In the genomic region with DNA sequence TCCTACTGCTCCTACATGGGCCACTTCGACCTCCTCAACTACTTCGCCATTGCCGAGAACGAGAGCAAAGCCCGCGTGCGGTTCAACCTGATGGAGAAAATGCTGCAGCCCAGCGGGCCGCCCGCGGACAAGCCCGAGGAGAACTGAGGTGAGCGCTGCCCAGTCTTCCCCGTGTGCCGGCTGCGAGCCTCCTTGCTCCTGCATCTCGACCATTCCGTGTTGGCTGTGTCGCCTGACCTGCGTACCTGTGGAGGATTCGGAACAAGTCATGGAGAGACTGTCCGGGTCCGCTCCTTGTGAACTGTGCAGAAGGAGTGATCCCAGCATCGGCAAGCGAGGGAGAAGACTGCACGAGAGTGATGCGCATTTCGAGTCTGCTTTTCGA, we compare ENCODE assay signal across 8 mouse cellular contexts. TPM values are rescaled to one million over a fixed set of nuclear protein-coding genes. Genes with fewer than 3 reads are reported as not detected.
A peak's percentile ranks its signal among the peaks of the same experiment; 100 is the strongest.
DNase-seq lines count a peak whose midpoint lies in the region; ATAC-seq and TF ChIP-seq lines count a peak whose summit lies in the region.

No protein-coding gene starts in this region.

- WGBS in embryonic facial prominence, embryonic 15.5 days, result 1% methylated on average over 29 of the region's 29 CpGs
- under 1% methylated on average over 29 of the region's 29 CpGs for WGBS in intestine, postnatal 0 days

- H3K79me2 ChIP-seq in myocyte (ENCODE audit: control insufficient read depth, insufficient read depth), result peaks cover 15% of the 10 kb centered on the region

- H3K9ac ChIP-seq in embryonic facial prominence, embryonic 15.5 days, result peak overlapping the region; percentile 81
- peak overlapping the region; percentile 72 for H3K9ac ChIP-seq in intestine, postnatal 0 days (ENCODE audit: low read depth, low read length)

- peaks cover 12% of the 10 kb centered on the region for H3K4me1 ChIP-seq in embryonic facial prominence, embryonic 15.5 days
- H3K4me1 ChIP-seq in intestine, postnatal 0 days (replicated peaks; ENCODE audit: control insufficient read depth, insufficient read depth, low read length), result no peaks in the 10 kb centered on the region

- H3K9me3 ChIP-seq in embryonic facial prominence, embryonic 15.5 days (replicated peaks), result no peaks in the 10 kb centered on the region
- H3K9me3 ChIP-seq in intestine, postnatal 0 days (ENCODE audit: control insufficient read depth), result no peaks in the 10 kb centered on the region

- peak overlapping the region; percentile 40 for H3ac ChIP-seq in myocyte (ENCODE audit: control insufficient read depth, insufficient read length)

- peak overlapping the region; percentile 87 for H3K4me2 ChIP-seq in embryonic facial prominence, embryonic 15.5 days (replicated peaks)
- peak overlapping the region; percentile 70 for H3K4me2 ChIP-seq in intestine, postnatal 0 days (replicated peaks; ENCODE audit: low read depth)
- H3K4me2 ChIP-seq in myocyte (ENCODE audit: low read depth), result peak overlapping the region; percentile 96

- ATAC-seq in embryonic facial prominence, embryonic 15.5 days (ENCODE audit: insufficient number of reproducible peaks, low FRiP score, low TSS enrichment, low read depth), result no peak
- ATAC-seq in intestine, postnatal 0 days, result peak; percentile 29

- no peak for TF ChIP-seq POLR2A in myocyte (IDR thresholded peaks at IDR 0.05; ENCODE audit: insufficient read length, low read depth)

- no peaks in the 10 kb centered on the region for H3K27me3 ChIP-seq in embryonic facial prominence, embryonic 15.5 days
- no peaks in the 10 kb centered on the region for H3K27me3 ChIP-seq in intestine, postnatal 0 days (replicated peaks; ENCODE audit: control insufficient read depth, insufficient read depth, low read length)
- no peaks in the 10 kb centered on the region for H3K27me3 ChIP-seq in myocyte (ENCODE audit: control insufficient read depth, insufficient read depth, insufficient read length)

- peak overlapping the region; percentile 77 for H3K4me3 ChIP-seq in embryonic facial prominence, embryonic 15.5 days (replicated peaks)
- peak overlapping the region; percentile 86 for H3K4me3 ChIP-seq in intestine, postnatal 0 days (ENCODE audit: low read depth, low read length)
- peak overlapping the region; percentile 74 for H3K4me3 ChIP-seq in myocyte

- TF ChIP-seq CTCF in intestine, postnatal 0 days (IDR thresholded peaks at IDR 0.05; ENCODE audit: low read depth), result no peak

- intact Hi-C loops in left cerebral cortex, postnatal 4 days (cut with DNase I), result no loop called here
- intact Hi-C loops in left cerebral cortex, postnatal 25 days (cut with DNase I), result loop anchor here (5.0 kb wide), 1 partner anchor 86 kb away; no protein-coding TSS in a partner anchor

- H3K36me3 ChIP-seq in embryonic facial prominence, embryonic 15.5 days, result no peaks in the 10 kb centered on the region; the same call in 1 of the 2 replicates
- H3K36me3 ChIP-seq in intestine, postnatal 0 days (ENCODE audit: control insufficient read depth, insufficient read depth), result no peaks in the 10 kb centered on the region
- no peaks in the 10 kb centered on the region for H3K36me3 ChIP-seq in myocyte (ENCODE audit: control insufficient read depth, insufficient read depth)

- H3K27ac ChIP-seq in embryonic facial prominence, embryonic 15.5 days (replicated peaks), result peak overlapping the region; percentile 76
- H3K27ac ChIP-seq in intestine, postnatal 0 days (ENCODE audit: low read depth, low read length), result peak overlapping the region; percentile 15; the same call in 1 of the 2 replicates

- peak; percentile 14 for DNase-seq in left cerebral cortex, adult 11 months (ENCODE audit: low spot score)
- DNase-seq in left cerebral cortex, postnatal 4 days, result no peak
- DNase-seq in left cerebral cortex, postnatal 25 days (ENCODE audit: low spot score in 2 of 2), result no peak
- no peak for DNase-seq in frontal cortex, postnatal 14 days (ENCODE audit: low spot score in 2 of 2)
- DNase-seq in layer of hippocampus, postnatal 10 days (ENCODE audit: low spot score in 2 of 2), result no peak

TF ChIP-seq in myocyte, 11 proteins besides CTCF, POLR2A, EP300 and RAD21:
- TF ChIP-seq MYOG (IDR thresholded peaks at IDR 0.05; ENCODE audit: control insufficient read depth in 1 of 3, insufficient read depth in 1 of 3, insufficient read length in 2 of 3, low read depth in 2 of 3) (no peak), POLR2AphosphoS2 (IDR thresholded peaks at IDR 0.05; ENCODE audit: insufficient read length, low read depth) (no peak), TCF3 (IDR thresholded peaks at IDR 0.05; ENCODE audit: insufficient read length, low read depth) (no peak), REST (IDR thresholded peaks at IDR 0.05; ENCODE audit: insufficient read depth, insufficient read length) (no peak), CEBPB (IDR thresholded peaks at IDR 0.05; ENCODE audit: insufficient read depth, poor library complexity, severe bottlenecking) (no peak), MAX (IDR thresholded peaks at IDR 0.05; ENCODE audit: low read depth) (no peak), USF1 (IDR thresholded peaks at IDR 0.05; ENCODE audit: low read depth) (no peak)

RNA-seq across cellular contexts. Expression of a gene that starts 3.6 kb away (rescaled TPM):
- total RNA-seq in left cerebral cortex, postnatal 4 days (2021), result 1 to 10 TPM; 8.6 to 9.3 TPM
- polyA plus RNA-seq in embryonic facial prominence, embryonic 15.5 days (2015; fragmentation: Nextera tagmentation; extraction: Ambion mirVana), result 35.0 and 35.4 TPM in 2 replicates
- 22.6 and 23.0 TPM in 2 replicates for polyA plus RNA-seq in intestine, postnatal 0 days (2015; fragmentation: Nextera tagmentation; extraction: Ambion mirVana)
- 27.8 TPM for polyA plus RNA-seq in myocyte (2012; fragmentation: generic; extraction: Trizol)
- total RNA-seq in left cerebral cortex, postnatal 25 days (2021), result 1 to 10 TPM; 7.0 to 7.9 TPM
- 1 to 10 TPM; 8.4 to 9.9 TPM for total RNA-seq in layer of hippocampus, postnatal 10 days (2021)

RNA-seq across cellular contexts. Expression of a gene that starts 44.6 kb away (rescaled TPM):
- 1 to 10 TPM; 1.3 to 2.1 TPM for total RNA-seq in left cerebral cortex, postnatal 4 days (2021)
- polyA plus RNA-seq in embryonic facial prominence, embryonic 15.5 days (2015; fragmentation: Nextera tagmentation; extraction: Ambion mirVana), result 5.6 and 6.8 TPM in 2 replicates
- polyA plus RNA-seq in intestine, postnatal 0 days (2015; fragmentation: Nextera tagmentation; extraction: Ambion mirVana), result 0.67 and 1.0 TPM in 2 replicates
- 6.9 TPM for polyA plus RNA-seq in myocyte (2012; fragmentation: generic; extraction: Trizol)
- total RNA-seq in left cerebral cortex, postnatal 25 days (2021), result under 1 TPM; 0.11 to 0.34 TPM
- total RNA-seq in layer of hippocampus, postnatal 10 days (2021), result under 1 TPM; 0.36 to 0.71 TPM

RNA-seq across cellular contexts. Expression of a gene that starts 51.6 kb away (rescaled TPM):
- total RNA-seq in left cerebral cortex, postnatal 4 days (2021), result 10 to 100 TPM; 25.5 to 27.6 TPM
- 220 and 243 TPM in 2 replicates for polyA plus RNA-seq in embryonic facial prominence, embryonic 15.5 days (2015; fragmentation: Nextera tagmentation; extraction: Ambion mirVana)
- 67.6 and 71.6 TPM in 2 replicates for polyA plus RNA-seq in intestine, postnatal 0 days (2015; fragmentation: Nextera tagmentation; extraction: Ambion mirVana)
- polyA plus RNA-seq in myocyte (2012; fragmentation: generic; extraction: Trizol), result 0.40 TPM
- 10 to 100 TPM; 14.8 to 20.3 TPM for total RNA-seq in left cerebral cortex, postnatal 25 days (2021)
- total RNA-seq in layer of hippocampus, postnatal 10 days (2021), result 10 to 100 TPM; 33.5 to 45.3 TPM
